In genomic region chr11:101111178-101111577, GRCm38 (mm10) we compare ENCODE assay signal across 21 mouse cellular contexts. TPM values are rescaled to one million over a fixed set of nuclear protein-coding genes. Genes with fewer than 3 reads are reported as not detected.
A peak's percentile ranks its signal among the peaks of the same experiment; 100 is the strongest.
DNase-seq lines count a peak whose midpoint lies in the region; ATAC-seq and TF ChIP-seq lines count a peak whose summit lies in the region.
"Had no signal": no experiment of that assay in that cellular context is flagged by ENCODE, and none has a peak within 500 bp of the region (broad histone marks: within the 10 kb centered on the region; RNA-seq: fewer than 3 reads in every experiment).

No protein-coding gene starts in this region.

- H3K9me3 ChIP-seq in stomach, embryonic 16.5 days (replicated peaks; ENCODE audit: control insufficient read depth, low read length) = no peaks in the 10 kb centered on the region
- H3K9me3 ChIP-seq in stomach, postnatal 0 days (ENCODE audit: control insufficient read depth, low read length) = no peaks in the 10 kb centered on the region
- peaks cover 13% of the 10 kb centered on the region for H3K9me3 ChIP-seq in CH12.LX (replicated peaks; ENCODE audit: low read length)
- peaks cover 7% of the 10 kb centered on the region; the same call in 1 of the 2 replicates for H3K9me3 ChIP-seq in liver, embryonic 12.5 days (replicated peaks)

- in situ Hi-C loops in CH12.LX (cut with MboI; ENCODE audit: low pct_ligation_motif_present, low pct_unique_long_range_greater_than_20kb, low sequenced_read_pairs) = no loop called here

- TF ChIP-seq POLR2A in CH12.LX (IDR thresholded peaks at IDR 0.05; ENCODE audit: low read depth, low read length) = no peak
- TF ChIP-seq POLR2A in small intestine, adult 2 months (IDR thresholded peaks at IDR 0.05; ENCODE audit: low read depth, low read length) = no peak

- H3K79me2 ChIP-seq in CH12.LX (replicated peaks; ENCODE audit: control insufficient read depth, extremely low read depth, insufficient read depth, poor library complexity, severe bottlenecking) = peaks cover 91% of the 10 kb centered on the region

- no peak for ATAC-seq in stomach, embryonic 16.5 days (ENCODE audit: insufficient read depth, low FRiP score)
- ATAC-seq in stomach, postnatal 0 days (ENCODE audit: low FRiP score, low TSS enrichment) = no peak
- ATAC-seq in liver, embryonic 12.5 days = no peak
- ATAC-seq: activated CD4-positive, CD25-positive, alpha-beta regulatory T cell, adult 4 months; CD4-positive, CD25-positive, alpha-beta regulatory T cell, adult 4 months; Patski had no signal

- no peak overlapping the region for H3K9ac ChIP-seq in stomach, embryonic 16.5 days (ENCODE audit: low read length)
- H3K9ac ChIP-seq in stomach, postnatal 0 days (ENCODE audit: low read length) = no peak overlapping the region
- peak overlapping the region; percentile 46 for H3K9ac ChIP-seq in CH12.LX (ENCODE audit: insufficient read depth, low read depth)
- H3K9ac ChIP-seq in liver, embryonic 12.5 days = no peak overlapping the region

- no peak for TF ChIP-seq CTCF in stomach, postnatal 0 days (IDR thresholded peaks at IDR 0.05; ENCODE audit: low read depth)
- no peak for TF ChIP-seq CTCF in CH12.LX (conservative IDR thresholded peaks at IDR 0.05 in 1 of 2, IDR thresholded peaks at IDR 0.05 in 1 of 2; ENCODE audit: low read depth in 2 of 2, low read length in 2 of 2)
- TF ChIP-seq CTCF in small intestine, adult 2 months (IDR thresholded peaks at IDR 0.05; ENCODE audit: extremely low read depth, insufficient read length, insufficient replicate concordance, low read depth, low read length) = no peak

- no peak overlapping the region for H3K4me2 ChIP-seq in stomach, embryonic 16.5 days (ENCODE audit: low read depth, low read length)
- H3K4me2 ChIP-seq in stomach, postnatal 0 days (replicated peaks; ENCODE audit: low read depth) = no peak overlapping the region
- peak overlapping the region; percentile 70 for H3K4me2 ChIP-seq in CH12.LX (ENCODE audit: insufficient read depth, low read depth, poor library complexity, severe bottlenecking)
- no peak overlapping the region for H3K4me2 ChIP-seq in liver, embryonic 12.5 days

- peak overlapping the region; percentile 35; the same call in 1 of the 2 replicates for H3K27ac ChIP-seq in stomach, embryonic 16.5 days (ENCODE audit: low read length)
- H3K27ac ChIP-seq in stomach, postnatal 0 days (replicated peaks) = no peak overlapping the region; the same call in 1 of the 2 replicates
- peak overlapping the region; percentile 76 for H3K27ac ChIP-seq in CH12.LX (ENCODE audit: insufficient read depth, low read depth)
- peak overlapping the region; percentile 73; the same call in 1 of the 2 replicates for H3K27ac ChIP-seq in small intestine, adult 2 months (ENCODE audit: insufficient read depth, low read depth, low read length)
- no peak overlapping the region for H3K27ac ChIP-seq in liver, embryonic 12.5 days

- WGBS in stomach, embryonic 16.5 days = 79% methylated on average over 4 of the region's 4 CpGs
- 78% methylated on average over 4 of the region's 4 CpGs for WGBS in stomach, postnatal 0 days
- WGBS in small intestine, adult 2 months = 86% methylated on average over 4 of the region's 4 CpGs
- 84% methylated on average over 4 of the region's 4 CpGs for WGBS in liver, embryonic 12.5 days (ENCODE audit: insufficient replicate concordance)

- dilution Hi-C loops in CH12.LX (cut with MboI; ENCODE audit: extremely low pct_ligation_motif_present, extremely low pct_unique_long_range_greater_than_20kb, low sequenced_read_pairs) = no loop called here

- H3K36me3 ChIP-seq in stomach, embryonic 16.5 days (ENCODE audit: control insufficient read depth, insufficient read depth, low read length) = no peaks in the 10 kb centered on the region
- H3K36me3 ChIP-seq in stomach, postnatal 0 days (ENCODE audit: control insufficient read depth, insufficient read depth, low read length) = peaks cover 3% of the 10 kb centered on the region; the same call in 1 of the 2 replicates
- peaks cover 15 to 61% of the 10 kb centered on the region in 2 experiments for H3K36me3 ChIP-seq in CH12.LX (replicated peaks in 1 of 2; ENCODE audit: control insufficient read depth in 1 of 2, insufficient read depth in 1 of 2, low read length in 1 of 2)
- 0 out of 2 replicates have a peak, but pooled peaks cover 7% of the 10 kb centered on the region for H3K36me3 ChIP-seq in small intestine, adult 2 months (ENCODE audit: control insufficient read depth, insufficient read depth, low read length)
- H3K36me3 ChIP-seq in liver, embryonic 12.5 days = peaks cover 51% of the 10 kb centered on the region

- H3K4me1 ChIP-seq in stomach, embryonic 16.5 days (ENCODE audit: control insufficient read depth, insufficient read depth, low read length) = 0 out of 2 replicates have a peak, but pooled peaks cover 3% of the 10 kb centered on the region
- H3K4me1 ChIP-seq in stomach, postnatal 0 days (replicated peaks; ENCODE audit: control insufficient read depth, insufficient read depth) = no peaks in the 10 kb centered on the region; the same call in 1 of the 2 replicates
- H3K4me1 ChIP-seq in CH12.LX (ENCODE audit: control insufficient read depth in 1 of 2, insufficient read depth in 2 of 2) = peaks cover 16 to 65% of the 10 kb centered on the region in 2 experiments
- H3K4me1 ChIP-seq in small intestine, adult 2 months (ENCODE audit: control insufficient read depth, insufficient read depth, insufficient read length, low read length) = peaks cover 6% of the 10 kb centered on the region; the same call in 1 of the 2 replicates
- H3K4me1 ChIP-seq in liver, embryonic 12.5 days = peaks cover 10% of the 10 kb centered on the region

- no peak for TF ChIP-seq EP300 in stomach, postnatal 0 days (optimal IDR thresholded peaks at IDR 0.05)
- peak; percentile 55 for TF ChIP-seq EP300 in CH12.LX (IDR thresholded peaks at IDR 0.05; ENCODE audit: low read length)

- DNase-seq in stomach, postnatal 0 days (ENCODE audit: low spot score) = no peak
- DNase-seq in 3T3-L1 (ENCODE audit: low read depth, low spot score) (peak; percentile 20), CH12.LX (ENCODE audit: extremely low read depth) (peak; percentile 76)
- no peak for DNase-seq in lung, postnatal 10 days
- no peak for DNase-seq in retina, postnatal 1 day
- DNase-seq: adrenal gland, adult 2 months; adrenal gland, adult 8-10 months; adrenal gland, postnatal 10 days; adrenal gland, postnatal 14 days; adrenal gland, postnatal 25 days; adrenal gland, postnatal 36 days; B cell, adult 2 months; cerebellum, adult 11 months; cerebellum, adult 18-20 months; cerebellum, adult 2 months had no signal

- no peak for TF ChIP-seq RAD21 in CH12.LX (IDR thresholded peaks at IDR 0.05; ENCODE audit: low read depth, low read length)

- H3K27me3 ChIP-seq in stomach, embryonic 16.5 days (ENCODE audit: control insufficient read depth, insufficient read depth, low read length) = no peaks in the 10 kb centered on the region
- no peaks in the 10 kb centered on the region for H3K27me3 ChIP-seq in stomach, postnatal 0 days (ENCODE audit: control insufficient read depth, insufficient read depth, low read length)
- no peaks in the 10 kb centered on the region for H3K27me3 ChIP-seq in CH12.LX (replicated peaks)
- H3K27me3 ChIP-seq in small intestine, adult 2 months (ENCODE audit: control insufficient read depth, insufficient read depth, low read length) = no peaks in the 10 kb centered on the region
- H3K27me3 ChIP-seq in liver, embryonic 12.5 days (replicated peaks) = no peaks in the 10 kb centered on the region
- H3K27me3 ChIP-seq: Patski had no signal

- H3K4me3 ChIP-seq in stomach, embryonic 16.5 days (replicated peaks; ENCODE audit: low read length) = no peak overlapping the region
- H3K4me3 ChIP-seq in stomach, postnatal 0 days (ENCODE audit: low read depth, low read length) = no peak overlapping the region
- H3K4me3 ChIP-seq in CH12.LX (replicated peaks in 1 of 3; ENCODE audit: low read depth in 2 of 3, low read length in 2 of 3, poor library complexity in 1 of 3) = no peak overlapping the region
- no peak overlapping the region for H3K4me3 ChIP-seq in small intestine, adult 2 months (ENCODE audit: low read depth, low read length)
- no peak overlapping the region for H3K4me3 ChIP-seq in liver, embryonic 12.5 days

RNA-seq across cellular contexts. Expression of gene Retreg3, which starts 8.5 kb away (rescaled TPM):
- polyA plus RNA-seq in stomach, embryonic 16.5 days (2015; fragmentation: Nextera tagmentation; extraction: Ambion mirVana) = 18.7 and 20.1 TPM in 2 replicates
- 16.1 and 17.9 TPM in 2 replicates for polyA plus RNA-seq in stomach, postnatal 0 days (2015; fragmentation: Nextera tagmentation; extraction: Ambion mirVana)
- total RNA-seq in CH12.LX (2012; rRNA removed) (46.5 and 48.2 TPM in 2 replicates), CH12.LX (2014; rRNA removed) (50.3 and 55.9 TPM in 2 replicates)
- 53.6 and 54.3 TPM in 2 replicates for polyA plus RNA-seq in CH12.LX (2012; ENCODE audit: insufficient read length, low read depth)
- polyA plus RNA-seq in small intestine, adult 2 months (2012; rRNA removed) = 27.3 and 55.0 TPM in 2 replicates
- polyA plus RNA-seq in liver, embryonic 12.5 days (2016; fragmentation: Nextera tagmentation; extraction: Ambion mirVana) = 12.7 and 13.0 TPM in 2 replicates

RNA-seq across cellular contexts. Expression of gene Tubg1, which starts 8.6 kb away (rescaled TPM):
- polyA plus RNA-seq in stomach, embryonic 16.5 days (2015; fragmentation: Nextera tagmentation; extraction: Ambion mirVana) = 63.0 and 63.5 TPM in 2 replicates
- 29.7 and 29.8 TPM in 2 replicates for polyA plus RNA-seq in stomach, postnatal 0 days (2015; fragmentation: Nextera tagmentation; extraction: Ambion mirVana)
- 108 and 116 TPM in 2 replicates for total RNA-seq in CH12.LX (2012; rRNA removed)
- total RNA-seq in CH12.LX (2014; rRNA removed) = 53.7 and 57.4 TPM in 2 replicates
- polyA plus RNA-seq in CH12.LX (2012; ENCODE audit: insufficient read length, low read depth) = 182 and 190 TPM in 2 replicates
- polyA plus RNA-seq in small intestine, adult 2 months (2012; rRNA removed) = 13.2 and 16.2 TPM in 2 replicates
- 55.2 and 59.6 TPM in 2 replicates for polyA plus RNA-seq in liver, embryonic 12.5 days (2016; fragmentation: Nextera tagmentation; extraction: Ambion mirVana)

RNA-seq across cellular contexts. Expression of gene Psmc3ip, which starts 15.9 kb away (rescaled TPM):
- 21.4 and 23.4 TPM in 2 replicates for polyA plus RNA-seq in stomach, embryonic 16.5 days (2015; fragmentation: Nextera tagmentation; extraction: Ambion mirVana)
- 10.6 and 11.8 TPM in 2 replicates for polyA plus RNA-seq in stomach, postnatal 0 days (2015; fragmentation: Nextera tagmentation; extraction: Ambion mirVana)
- total RNA-seq in CH12.LX (2012; rRNA removed) = 63.7 and 106 TPM in 2 replicates
- 85.9 and 106 TPM in 2 replicates for total RNA-seq in CH12.LX (2014; rRNA removed)
- 89.9 and 114 TPM in 2 replicates for polyA plus RNA-seq in CH12.LX (2012; ENCODE audit: insufficient read length, low read depth)
- 0.22 and 0.46 TPM in 2 replicates for polyA plus RNA-seq in small intestine, adult 2 months (2012; rRNA removed)
- 28.2 and 28.3 TPM in 2 replicates for polyA plus RNA-seq in liver, embryonic 12.5 days (2016; fragmentation: Nextera tagmentation; extraction: Ambion mirVana)

RNA-seq across cellular contexts. Expression of gene Mlx, which starts 24.1 kb away (rescaled TPM):
- polyA plus RNA-seq in stomach, embryonic 16.5 days (2015; fragmentation: Nextera tagmentation; extraction: Ambion mirVana) = 57.4 and 60.5 TPM in 2 replicates
- 42.3 and 42.4 TPM in 2 replicates for polyA plus RNA-seq in stomach, postnatal 0 days (2015; fragmentation: Nextera tagmentation; extraction: Ambion mirVana)
- 45.2 and 63.0 TPM in 2 replicates for total RNA-seq in CH12.LX (2012; rRNA removed)
- total RNA-seq in CH12.LX (2014; rRNA removed) = 93.1 and 116 TPM in 2 replicates
- polyA plus RNA-seq in CH12.LX (2012; ENCODE audit: insufficient read length, low read depth) = 43.3 and 51.5 TPM in 2 replicates
- 54.1 and 100 TPM in 2 replicates for polyA plus RNA-seq in small intestine, adult 2 months (2012; rRNA removed)
- 34.9 and 35.7 TPM in 2 replicates for polyA plus RNA-seq in liver, embryonic 12.5 days (2016; fragmentation: Nextera tagmentation; extraction: Ambion mirVana)

RNA-seq across cellular contexts. Expression of gene Coasy, which starts 28.8 kb away (rescaled TPM):
- polyA plus RNA-seq in stomach, embryonic 16.5 days (2015; fragmentation: Nextera tagmentation; extraction: Ambion mirVana) = 38.9 and 41.8 TPM in 2 replicates
- polyA plus RNA-seq in stomach, postnatal 0 days (2015; fragmentation: Nextera tagmentation; extraction: Ambion mirVana) = 26.4 and 26.8 TPM in 2 replicates
- total RNA-seq in CH12.LX (2012; rRNA removed) (74.9 and 78.9 TPM in 2 replicates), CH12.LX (2014; rRNA removed) (60.4 and 66.1 TPM in 2 replicates)
- 56.6 and 63.4 TPM in 2 replicates for polyA plus RNA-seq in CH12.LX (2012; ENCODE audit: insufficient read length, low read depth)
- polyA plus RNA-seq in small intestine, adult 2 months (2012; rRNA removed) = 26.3 and 38.9 TPM in 2 replicates
- 26.4 and 28.5 TPM in 2 replicates for polyA plus RNA-seq in liver, embryonic 12.5 days (2016; fragmentation: Nextera tagmentation; extraction: Ambion mirVana)

Comparison
In these comparisons a context has a peak if more than half of its experiments do, and no peak if none do; other contexts are left out.
1. H3K27ac ChIP-seq: peak in stomach, embryonic 16.5 days (single experiment), CH12.LX (single experiment) and small intestine, adult 2 months (single experiment); none in stomach, postnatal 0 days (single experiment) and liver, embryonic 12.5 days (single experiment).
2. DNase-seq: peak in 3T3-L1 (single experiment) and CH12.LX (single experiment); none in stomach, postnatal 0 days (single experiment), lung, postnatal 10 days (single experiment) and retina, postnatal 1 day (single experiment).